Mouse (Mus musculus) myocyte (in vitro differentiated cells): ENCODE results near the gene Cryaa. TPM values are rescaled to one million over a fixed set of nuclear protein-coding genes. Genes with fewer than 3 reads are reported as not detected.
"Not testable (repeated sequence)": the region's sequence is repeated elsewhere in the genome, so short reads cannot be mapped to it uniquely, and the experiment has no call there.

ENCODE experiments used
- H3K27me3 ChIP-seq: one replicate; pipeline ENCODE4 v1.6.1; 2011; ENCODE audit not compliant: control insufficient read depth, insufficient read depth, insufficient read length
- H3K36me3 ChIP-seq: one replicate; pipeline ENCODE4 v1.6.1; 2011; ENCODE audit not compliant: control insufficient read depth, insufficient read depth
- H3K4me2 ChIP-seq: one replicate; pipeline ENCODE4 v1.6.1; 2011; ENCODE audit warnings: low read depth, control low read depth
- H3K4me3 ChIP-seq: one replicate; pipeline ENCODE4 v1.5.1; 2011; ENCODE audit warnings: mild to moderate bottlenecking, control low read depth, moderate library complexity
- H3K79me2 ChIP-seq: one replicate; pipeline ENCODE4 v1.6.1; 2011; ENCODE audit not compliant: control insufficient read depth, insufficient read depth
- H3ac ChIP-seq: one replicate; pipeline ENCODE4 v1.6.1; 2011; ENCODE audit not compliant: control insufficient read depth, insufficient read length
- CEBPB ChIP-seq: IDR thresholded peaks from 2 replicates; pipeline ENCODE4 v1.6.1; 2011; ENCODE audit warnings: mild to moderate bottlenecking, moderate library complexity; ENCODE audit not compliant: poor library complexity, insufficient read depth, severe bottlenecking
- E2F4 ChIP-seq: IDR thresholded peaks from one replicate; pipeline ENCODE4 v1.6.1; 2011; ENCODE audit warnings: mild to moderate bottlenecking, control low read depth, moderate library complexity; ENCODE audit not compliant: insufficient read depth
- MAX ChIP-seq: IDR thresholded peaks from one replicate; pipeline ENCODE4 v1.6.1; 2011; ENCODE audit warnings: low read depth, mild to moderate bottlenecking, control low read depth
- MYOD1 ChIP-seq, 3 experiments: IDR thresholded peaks; one replicate each; pipeline ENCODE4 v1.6.1; 2011; ENCODE audit warnings: control low read depth in 2 of 3, low read depth in 2 of 3, mild to moderate bottlenecking in 2 of 3, moderate library complexity in 1 of 3; ENCODE audit not compliant: insufficient read length in 2 of 3, control insufficient read depth in 1 of 3
- MYOG ChIP-seq, 3 experiments: IDR thresholded peaks; one replicate each; pipeline ENCODE4 v1.6.1; 2011; ENCODE audit warnings: control low read depth in 2 of 3, low read depth in 2 of 3, mild to moderate bottlenecking in 2 of 3; ENCODE audit not compliant: insufficient read length in 2 of 3, control insufficient read depth in 1 of 3, insufficient read depth in 1 of 3
- POLR2A ChIP-seq: IDR thresholded peaks from one replicate; pipeline ENCODE4 v1.6.1; 2011; ENCODE audit warnings: low read depth, mild to moderate bottlenecking, control low read depth, moderate library complexity; ENCODE audit not compliant: insufficient read length
- POLR2AphosphoS2 ChIP-seq: IDR thresholded peaks from one replicate; pipeline ENCODE4 v1.6.1; 2011; ENCODE audit warnings: low read depth, control low read depth; ENCODE audit not compliant: insufficient read length
- REST ChIP-seq: IDR thresholded peaks from one replicate; pipeline ENCODE4 v1.6.1; 2011; ENCODE audit warnings: mild to moderate bottlenecking, control low read depth, moderate library complexity; ENCODE audit not compliant: insufficient read depth, insufficient read length
- SRF ChIP-seq: IDR thresholded peaks from one replicate; pipeline ENCODE4 v1.6.1; 2011; ENCODE audit warnings: low read depth; ENCODE audit not compliant: control insufficient read depth, insufficient read length
- TCF12 ChIP-seq: IDR thresholded peaks from one replicate; pipeline ENCODE4 v1.6.1; 2011; ENCODE audit warnings: mild to moderate bottlenecking, control low read depth; ENCODE audit not compliant: poor library complexity, insufficient read depth, severe bottlenecking
- TCF3 ChIP-seq: IDR thresholded peaks from one replicate; pipeline ENCODE4 v1.6.1; 2011; ENCODE audit warnings: low read depth, control low read depth; ENCODE audit not compliant: insufficient read length
- USF1 ChIP-seq: IDR thresholded peaks from one replicate; pipeline ENCODE4 v1.6.1; 2011; ENCODE audit warnings: low read depth, mild to moderate bottlenecking, control low read depth, moderate library complexity
- polyA plus RNA-seq: library from polyadenylated mRNA; unstranded; fragments of >200 nt; fragmentation: generic; extraction: Trizol; gene quantifications from one replicate; pipeline ENCODE4 v1.2.1, GENCODE M21; 2012; ENCODE audit warnings: missing spikeins

The Cryaa gene
- polyA plus RNA-seq, 1 experiment, result not detected

GRCm38 (mm10) chr17:31689606-31690005, 12.0 kb downstream of the Cryaa start:
- Histone ChIP-seq H3ac (no peak overlapping the region), H3K4me3 (no peak overlapping the region), H3K36me3 (no peaks in the 10 kb centered on the region), H3K27me3 (no peaks in the 10 kb centered on the region), H3K79me2 (no peaks in the 10 kb centered on the region), H3K4me2 (no peak overlapping the region)
- TF ChIP-seq CEBPB (peak; percentile 30; the same call in 1 of the 2 replicates), POLR2AphosphoS2 (no peak)

- Histone ChIP-seq H3K27me3 (no peaks in the 10 kb centered on the region), H3K4me3 (no peak overlapping the region), H3K4me2 (peak overlapping the region; percentile 22), H3K36me3 (no peaks in the 10 kb centered on the region), H3K79me2 (no peaks in the 10 kb centered on the region), H3ac (no peak overlapping the region)
- TF ChIP-seq SRF (no peak), E2F4 (no peak), MAX (no peak), TCF12 (no peak), CEBPB (no peak), POLR2AphosphoS2 (no peak), MYOD1 (IDR thresholded peaks at IDR 0.05; ENCODE audit: control insufficient read depth in 1 of 3, insufficient read length in 2 of 3, low read depth in 2 of 3) (no peak), TCF3 (no peak), USF1 (no peak), REST (no peak), POLR2A (no peak), MYOG (IDR thresholded peaks at IDR 0.05; ENCODE audit: control insufficient read depth in 1 of 3, insufficient read depth in 1 of 3, insufficient read length in 2 of 3, low read depth in 2 of 3) (no peak)
Observed at GRCm38 (mm10) chr17:31692918-31693317, 15.3 kb downstream of the Cryaa start.

- Histone ChIP-seq H3K79me2 (no peaks in the 10 kb centered on the region), H3K4me2 (peak overlapping the region; percentile 22), H3K27me3 (no peaks in the 10 kb centered on the region), H3K36me3 (no peaks in the 10 kb centered on the region), H3ac (no peak overlapping the region), H3K4me3 (no peak overlapping the region)
- TF ChIP-seq REST (no peak), MYOG (IDR thresholded peaks at IDR 0.05; ENCODE audit: control insufficient read depth in 1 of 3, insufficient read depth in 1 of 3, insufficient read length in 2 of 3, low read depth in 2 of 3) (peak in 2 of 3 experiments; percentile 51 to 81), USF1 (no peak), MYOD1 (IDR thresholded peaks at IDR 0.05; ENCODE audit: control insufficient read depth in 1 of 3, insufficient read length in 2 of 3, low read depth in 2 of 3) (peak in 1 of 3 experiments; percentile 74), MAX (no peak), E2F4 (no peak), TCF12 (no peak), POLR2AphosphoS2 (no peak), TCF3 (no peak)
Observed at GRCm38 (mm10) chr17:31693330-31694022, 15.9 kb downstream of the Cryaa start.

GRCm38 (mm10) chr17:31694023-31694376, 16.4 kb downstream of the Cryaa start:
- H3K4me2 ChIP-seq, result no peak overlapping the region

GRCm38 (mm10) chr17:31694949-31695348, 17.3 kb downstream of the Cryaa start:
- Histone ChIP-seq H3K4me2 (no peak overlapping the region), H3K4me3 (no peak overlapping the region), H3ac (no peak overlapping the region), H3K36me3 (no peaks in the 10 kb centered on the region), H3K79me2 (no peaks in the 10 kb centered on the region), H3K27me3 (no peaks in the 10 kb centered on the region)
- TF ChIP-seq TCF12 (no peak), SRF (no peak), MYOG (IDR thresholded peaks at IDR 0.05; ENCODE audit: control insufficient read depth in 1 of 3, insufficient read depth in 1 of 3, insufficient read length in 2 of 3, low read depth in 2 of 3) (no peak), POLR2A (no peak), MYOD1 (IDR thresholded peaks at IDR 0.05; ENCODE audit: control insufficient read depth in 1 of 3, insufficient read length in 2 of 3, low read depth in 2 of 3) (no peak), REST (no peak), TCF3 (no peak), E2F4 (no peak), MAX (no peak), USF1 (no peak), POLR2AphosphoS2 (no peak), CEBPB (no peak)

More at GRCm38 (mm10) chr17:31694023-31694376, 16.4 kb downstream of the Cryaa start:
- TF ChIP-seq MYOD1 (IDR thresholded peaks at IDR 0.05; ENCODE audit: control insufficient read depth in 1 of 3, insufficient read length in 2 of 3, low read depth in 2 of 3), result no peak
- TF ChIP-seq E2F4, result no peak
- no peak for TF ChIP-seq TCF12
- TF ChIP-seq TCF3, result no peak
- TF ChIP-seq POLR2A, result no peak
- TF ChIP-seq USF1, result no peak
- TF ChIP-seq POLR2AphosphoS2, result no peak
- no peak for TF ChIP-seq REST
- TF ChIP-seq MAX, result no peak
- TF ChIP-seq CEBPB, result no peak
- no peak for TF ChIP-seq SRF
- no peak for TF ChIP-seq MYOG (IDR thresholded peaks at IDR 0.05; ENCODE audit: control insufficient read depth in 1 of 3, insufficient read depth in 1 of 3, insufficient read length in 2 of 3, low read depth in 2 of 3)
- no peaks in the 10 kb centered on the region for H3K36me3 ChIP-seq
- H3K79me2 ChIP-seq, result no peaks in the 10 kb centered on the region
- no peak overlapping the region for H3ac ChIP-seq
- H3K4me3 ChIP-seq, result no peak overlapping the region
- H3K27me3 ChIP-seq, result no peaks in the 10 kb centered on the region

GRCm38 (mm10) chr17:31695356-31695755, 17.7 kb downstream of the Cryaa start:
- H3K4me3 ChIP-seq, H3ac ChIP-seq, H3K36me3 ChIP-seq, H3K4me2 ChIP-seq, H3K27me3 ChIP-seq, H3K79me2 ChIP-seq: not testable (repeated sequence)
